Mouse (Mus musculus): ENCODE results near the gene Tmc5.

Gene Tmc5

GRCm38 (mm10) chr7:118689088-118689487 lies 92.0 kb downstream of the Tmc5 start:
- in situ Hi-C loops (cut with MboI) = loop anchor here (10.0 kb wide), 1 partner anchor 94 kb away; the partner anchor contains the start of gene Tmc5

- in situ Hi-C loops (cut with MboI) = no loop called here
Measured at GRCm38 (mm10) chr7:118691287-118691686, 94.2 kb downstream of the Tmc5 start.

GRCm38 (mm10) chr7:118696146-118696545 lies 99.0 kb downstream of the Tmc5 start:
- in situ Hi-C loops (cut with MboI) = no loop called here

- in situ Hi-C loops (cut with MboI) = no loop called here
Measured at GRCm38 (mm10) chr7:118697168-118697567, 100.1 kb downstream of the Tmc5 start.

DNA sequence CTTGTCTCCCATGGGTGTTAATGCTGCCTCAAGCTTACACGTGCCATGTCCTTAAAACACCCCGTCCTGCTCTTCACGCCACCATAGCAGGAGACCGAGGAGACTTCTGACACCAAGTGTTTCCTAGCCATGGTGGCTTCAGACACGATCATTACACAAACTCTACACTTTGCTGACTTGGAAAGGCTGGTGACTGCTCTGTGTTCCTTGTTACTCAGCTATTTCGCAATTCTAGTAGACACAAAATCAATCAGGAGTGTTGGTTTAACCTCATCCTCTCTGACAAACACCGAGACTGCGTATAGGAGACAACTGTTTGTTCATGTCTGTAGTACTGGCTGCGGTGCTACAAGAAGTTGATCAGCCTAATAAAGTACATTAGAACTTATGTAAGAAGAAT lies 101.8 kb downstream of the Tmc5 start:
- in situ Hi-C loops (cut with MboI) = no loop called here

GRCm38 (mm10) chr7:118703144-118703561 lies 106.1 kb downstream of the Tmc5 start:
- in situ Hi-C loops (cut with MboI) = loop anchor here (25.0 kb wide), 1 partner anchor 591 kb away; the partner anchor contains the start of gene Rps15a

DNA sequence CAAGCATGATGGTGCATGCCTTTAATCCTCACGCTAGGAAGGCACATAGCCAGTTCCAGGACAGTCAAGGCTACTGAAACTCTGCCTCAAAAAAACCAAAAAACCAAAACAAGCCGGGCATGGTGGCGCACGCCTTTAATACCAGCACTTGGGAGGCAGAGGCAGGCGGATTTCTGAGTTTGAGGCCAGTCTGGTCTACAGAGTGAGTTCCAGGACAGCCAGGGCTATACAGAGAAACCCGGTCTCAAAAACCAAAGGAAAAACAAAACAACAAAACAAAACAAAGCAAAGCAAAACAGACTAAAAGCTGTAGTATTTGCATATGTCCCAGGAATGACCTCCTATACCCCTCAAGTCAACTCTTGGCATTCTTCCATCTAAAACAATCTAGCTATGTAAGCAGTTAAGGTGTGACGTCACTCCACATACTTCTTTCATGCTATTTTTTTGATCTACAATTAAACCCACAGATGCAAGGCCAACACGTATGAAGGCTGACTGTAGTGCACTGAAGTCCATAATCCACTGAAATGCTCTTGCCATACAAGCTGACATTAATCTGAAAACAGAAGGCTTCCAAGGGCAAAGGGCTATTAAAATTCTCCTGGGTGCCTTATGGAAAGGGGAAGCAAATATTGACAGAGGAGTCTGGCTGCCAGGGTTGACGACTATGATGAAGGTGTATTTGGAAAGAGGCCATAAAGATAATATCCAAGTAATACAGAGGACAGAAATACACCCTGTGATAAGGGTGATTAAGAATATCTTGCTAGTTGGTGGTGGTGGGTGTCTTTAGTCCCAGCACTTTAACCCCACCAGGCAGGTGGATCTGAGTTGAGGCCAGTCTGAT lies 107.1 kb downstream of the Tmc5 start:
- in situ Hi-C loops (cut with MboI) = loop anchor here (25.0 kb wide), 1 partner anchor 592 kb away; the partner anchor contains the start of gene Rps15a

GRCm38 (mm10) chr7:118705101-118705961 lies 108.2 kb downstream of the Tmc5 start, which contains the start of gene Gde1:
TSS of gene Gde1 (minus strand) at chr7:118705778.
- in situ Hi-C loops (cut with MboI) = loop anchor here (25.0 kb wide), 1 partner anchor 593 kb away; the partner anchor contains the start of gene Rps15a

DNA sequence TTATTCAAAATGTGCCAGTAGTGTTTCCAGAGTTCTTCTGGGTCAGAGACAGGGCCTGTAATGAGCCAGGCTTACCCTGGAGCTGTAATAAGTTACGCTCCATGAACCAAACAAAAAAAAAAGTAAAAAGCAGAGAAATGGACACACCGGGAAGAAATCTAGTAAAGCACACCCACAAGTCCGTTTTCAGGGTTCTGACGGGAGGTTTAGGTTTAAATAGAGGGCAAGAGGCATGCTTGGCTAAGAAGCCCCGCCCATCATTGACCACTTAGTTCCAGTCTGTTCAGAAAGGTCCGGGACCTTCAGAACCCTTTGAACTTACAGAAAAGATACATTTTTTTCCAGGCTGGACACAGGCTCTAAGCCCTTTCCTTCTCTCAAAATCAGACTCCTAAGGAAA lies 109.0 kb downstream of the Tmc5 start:
- in situ Hi-C loops (cut with MboI) = loop anchor here (25.0 kb wide), 1 partner anchor 594 kb away; the partner anchor contains the start of gene Rps15a

- in situ Hi-C loops (cut with MboI) = loop anchor here (25.0 kb wide), 1 partner anchor 594 kb away; the partner anchor contains the start of gene Rps15a
Measured at GRCm38 (mm10) chr7:118706488-118706887, 109.4 kb downstream of the Tmc5 start.

DNA sequence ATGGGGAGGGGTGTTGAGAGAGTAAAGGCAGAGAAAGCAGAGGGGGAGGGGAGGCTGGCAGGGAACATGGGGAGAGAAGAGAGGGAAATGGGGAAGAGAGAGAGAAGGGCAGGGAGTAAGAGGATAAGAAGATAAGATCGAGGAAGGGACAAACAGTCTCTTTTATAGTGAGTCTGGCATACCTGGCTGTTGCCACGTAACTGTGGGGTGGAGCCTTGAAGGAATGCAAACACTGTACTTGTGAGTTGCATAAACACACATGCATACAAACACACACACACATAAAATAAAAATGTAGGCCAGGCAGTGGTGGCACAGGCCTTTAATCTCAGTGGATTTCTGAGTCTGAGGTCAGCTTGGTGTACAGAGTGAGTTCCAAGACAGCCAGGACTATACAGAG lies 110.1 kb downstream of the Tmc5 start:
- in situ Hi-C loops (cut with MboI) = loop anchor here (25.0 kb wide), 1 partner anchor 595 kb away; the partner anchor contains the start of gene Rps15a

GRCm38 (mm10) chr7:118708002-118708401 lies 110.9 kb downstream of the Tmc5 start:
- in situ Hi-C loops (cut with MboI) = loop anchor here (25.0 kb wide), 1 partner anchor 596 kb away; the partner anchor contains the start of gene Rps15a

GRCm38 (mm10) chr7:118710776-118711175 lies 113.7 kb downstream of the Tmc5 start:
- in situ Hi-C loops (cut with MboI) = loop anchor here (25.0 kb wide), 1 partner anchor 598 kb away; the partner anchor contains the start of gene Rps15a

GRCm38 (mm10) chr7:118712228-118713173 lies 115.4 kb downstream of the Tmc5 start, which contains the start of gene Ccp110:
TSS of gene Ccp110 (plus strand) at chr7:118712552.
- in situ Hi-C loops (cut with MboI) = loop anchor here (25.0 kb wide), 1 partner anchor 600 kb away; the partner anchor contains the start of gene Rps15a

- in situ Hi-C loops (cut with MboI) = loop anchor here (25.0 kb wide), 1 partner anchor 603 kb away; the partner anchor contains the start of gene Rps15a
Measured at GRCm38 (mm10) chr7:118714873-118715272, 117.8 kb downstream of the Tmc5 start.

DNA sequence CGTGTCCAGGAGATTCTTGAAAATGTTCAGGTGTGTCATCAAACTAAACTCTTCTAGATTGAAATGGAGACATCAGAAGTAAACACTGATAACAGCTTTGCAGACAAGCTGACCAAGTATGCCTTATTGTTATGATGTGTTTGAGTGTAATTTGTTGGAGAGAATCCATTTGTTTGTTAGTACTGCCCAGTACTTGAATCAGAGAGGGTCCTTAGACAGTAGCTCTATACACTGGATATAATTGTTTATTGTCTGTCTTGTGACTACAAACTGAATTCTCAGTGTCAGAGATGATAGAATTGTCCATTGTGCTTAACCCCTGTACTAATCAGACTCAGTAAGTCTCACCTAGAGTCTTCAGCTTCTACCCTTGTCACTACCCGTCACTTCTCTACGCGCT lies 121.0 kb downstream of the Tmc5 start:
- in situ Hi-C loops (cut with MboI) = loop anchor here (25.0 kb wide), 1 partner anchor 606 kb away; the partner anchor contains the start of gene Rps15a

- in situ Hi-C loops (cut with MboI) = loop anchor here (25.0 kb wide), 1 partner anchor 612 kb away; the partner anchor contains the start of gene Rps15a
Measured at GRCm38 (mm10) chr7:118723927-118724326, 126.8 kb downstream of the Tmc5 start.

All from mature B cell (primary cell).